Mouse (Mus musculus) cerebral cortex, adult 2 months (tissue): Measurements from ENCODE around the gene B3galt5.

ENCODE experiments used
- WGBS: fragments of 180-500 bp; shearing (Covaris S2); methylation state at CpG from one replicate; pipeline ENCODE4 v1.1.7; 2018; 5-methylcytosine and 5-hydroxymethylcytosine counted together

Gene B3galt5

GRCm38 (mm10) chr16:96235366-96235970 is at the start of gene B3galt5:
Gene B3galt5, plus strand, starts transcription at chr16:96235801.
- 43% methylated on average over 17 of the region's 17 CpGs for WGBS

GRCm38 (mm10) chr16:96187619-96188018 is 48.0 kb upstream of the B3galt5 start:
- WGBS: 85% methylated on average over 5 of the region's 5 CpGs

GRCm38 (mm10) chr16:96191531-96192506 is 43.8 kb upstream of the B3galt5 start, which contains the start of gene Lca5l:
Gene Lca5l, minus strand, starts transcription at chr16:96192271.
- WGBS: under 1% methylated on average over 77 of the region's 77 CpGs

GRCm38 (mm10) chr16:96199913-96200701 is 35.5 kb upstream of the B3galt5 start, which contains the start of gene Sh3bgr:
Gene Sh3bgr, plus strand, starts transcription at chr16:96200450.
- 20% methylated on average over 20 of the region's 20 CpGs for WGBS

- WGBS: 42% methylated on average over 9 of the region's 9 CpGs
Measured at GRCm38 (mm10) chr16:96200702-96201028, 34.9 kb upstream of the B3galt5 start.

- 93% methylated on average over 11 of the region's 11 CpGs for WGBS
Measured at GRCm38 (mm10) chr16:96201485-96202232, 33.9 kb upstream of the B3galt5 start.

- 64% methylated on average over 10 of the region's 10 CpGs for WGBS
Measured at GRCm38 (mm10) chr16:96209789-96210188, 25.8 kb upstream of the B3galt5 start.

GRCm38 (mm10) chr16:96210856-96211255 is 24.7 kb upstream of the B3galt5 start:
- WGBS: 69% methylated on average over 7 of the region's 7 CpGs

- 95% methylated on average over 4 of the region's 4 CpGs for WGBS
Measured at GRCm38 (mm10) chr16:96213027-96213426, 22.6 kb upstream of the B3galt5 start.

GRCm38 (mm10) chr16:96221491-96221890 is 14.1 kb upstream of the B3galt5 start:
- 57% methylated on average over 5 of the region's 5 CpGs for WGBS

GRCm38 (mm10) chr16:96221959-96222358 is 13.6 kb upstream of the B3galt5 start:
- WGBS: 82% methylated on average over 3 of the region's 3 CpGs

- 91% methylated on average over 1 of the region's 1 CpGs for WGBS
Measured at GRCm38 (mm10) chr16:96222452-96222851, 13.1 kb upstream of the B3galt5 start.

GRCm38 (mm10) chr16:96228438-96228837 is 7.2 kb upstream of the B3galt5 start:
- WGBS: 59% methylated on average over 13 of the region's 13 CpGs

- WGBS: 47% methylated on average over 8 of the region's 8 CpGs
Measured at GRCm38 (mm10) chr16:96229044-96229555, 6.5 kb upstream of the B3galt5 start.

GRCm38 (mm10) chr16:96230411-96230810 is 5.2 kb upstream of the B3galt5 start:
- WGBS: 26% methylated on average over 11 of the region's 11 CpGs

- 97% methylated on average over 4 of the region's 4 CpGs for WGBS
Measured at GRCm38 (mm10) chr16:96231251-96231650, 4.3 kb upstream of the B3galt5 start.

GRCm38 (mm10) chr16:96231974-96232373 is 3.6 kb upstream of the B3galt5 start:
- 86% methylated on average over 8 of the region's 8 CpGs for WGBS

GRCm38 (mm10) chr16:96233996-96234395 is 1.6 kb upstream of the B3galt5 start:
- WGBS: 99% methylated on average over 8 of the region's 8 CpGs

GRCm38 (mm10) chr16:96244496-96244895 is 8.9 kb downstream of the B3galt5 start:
- WGBS: 87% methylated on average over 6 of the region's 6 CpGs

GRCm38 (mm10) chr16:96249635-96250034 is 14.0 kb downstream of the B3galt5 start:
- 57% methylated on average over 7 of the region's 7 CpGs for WGBS

- WGBS: 93% methylated on average over 1 of the region's 1 CpGs
Measured at GRCm38 (mm10) chr16:96252146-96252545, 16.5 kb downstream of the B3galt5 start.
